Mouse (Mus musculus) E14TG2a.4 (cell line): ENCODE measurements around the gene Lexm.

Experiments
- CTCF ChIP-seq: conservative IDR thresholded peaks from 2 replicates; pipeline ENCODE4 v1.5.1; 2014; ENCODE audit warnings: low read length
- NANOG ChIP-seq: IDR thresholded peaks from 2 replicates; pipeline ENCODE4 v1.6.1; 2014; ENCODE audit warnings: borderline replicate concordance, low read length, mixed read lengths
- POU5F1 ChIP-seq: IDR thresholded peaks from 2 replicates; pipeline ENCODE4 v1.6.1; 2014; ENCODE audit warnings: low read length, borderline replicate concordance

- TF ChIP-seq CTCF (no peak), NANOG (no peak), POU5F1 (no peak)
Observed at GRCm38 (mm10) chr4:106663956-106664470, 47.0 kb upstream of the Lexm start.
